Mouse (Mus musculus) frontal cortex, postnatal 10 days (tissue): ENCODE measurements around the gene Ppp4c.
"Not testable (repeated sequence)": the region's sequence is repeated elsewhere in the genome, so short reads cannot be mapped to it uniquely, and the experiment has no call there.

ENCODE experiments used
- DNase-seq, 2 experiments: peaks; one replicate each; pipeline ENCODE4 v3.0.0; 2022; ENCODE audit warnings: low spot score in 2 of 2, mixed read lengths in 1 of 2

The Ppp4c gene

DNA sequence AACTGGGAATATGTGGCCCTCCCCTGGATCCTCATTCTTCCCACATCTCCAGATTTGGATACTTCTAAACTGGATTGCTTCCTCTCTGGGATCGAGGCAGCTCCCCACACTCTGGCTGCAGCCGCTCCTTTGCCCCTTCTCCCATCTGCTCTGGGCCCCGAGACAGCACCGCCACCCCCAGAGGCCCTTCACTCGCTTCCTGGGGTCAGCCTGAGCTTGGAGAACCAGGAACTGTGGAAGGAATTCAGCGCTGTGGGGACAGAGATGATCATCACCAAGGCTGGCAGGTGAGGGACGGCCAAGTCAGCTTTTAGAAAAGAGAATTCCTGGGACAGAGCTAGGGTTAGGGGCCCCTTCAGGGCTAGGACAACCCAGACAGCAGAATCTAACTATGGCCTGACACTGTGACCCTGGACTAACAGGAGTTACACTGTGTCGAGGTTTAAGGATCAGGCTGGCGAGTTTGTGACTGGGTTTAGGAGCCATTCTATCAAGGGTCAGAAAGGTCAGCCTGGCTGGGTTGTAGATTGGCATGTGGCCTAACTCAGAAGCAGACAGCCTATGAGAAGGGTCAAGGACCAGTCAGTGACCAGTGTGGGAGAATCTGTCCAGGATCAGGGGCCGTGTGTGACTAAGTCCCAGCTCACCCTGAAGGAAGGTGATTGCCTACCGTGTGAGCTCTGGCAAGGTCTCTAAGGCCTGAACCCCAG lies 10.5 kb downstream of the Ppp4c start:
- DNase-seq, result no peak

DNA sequence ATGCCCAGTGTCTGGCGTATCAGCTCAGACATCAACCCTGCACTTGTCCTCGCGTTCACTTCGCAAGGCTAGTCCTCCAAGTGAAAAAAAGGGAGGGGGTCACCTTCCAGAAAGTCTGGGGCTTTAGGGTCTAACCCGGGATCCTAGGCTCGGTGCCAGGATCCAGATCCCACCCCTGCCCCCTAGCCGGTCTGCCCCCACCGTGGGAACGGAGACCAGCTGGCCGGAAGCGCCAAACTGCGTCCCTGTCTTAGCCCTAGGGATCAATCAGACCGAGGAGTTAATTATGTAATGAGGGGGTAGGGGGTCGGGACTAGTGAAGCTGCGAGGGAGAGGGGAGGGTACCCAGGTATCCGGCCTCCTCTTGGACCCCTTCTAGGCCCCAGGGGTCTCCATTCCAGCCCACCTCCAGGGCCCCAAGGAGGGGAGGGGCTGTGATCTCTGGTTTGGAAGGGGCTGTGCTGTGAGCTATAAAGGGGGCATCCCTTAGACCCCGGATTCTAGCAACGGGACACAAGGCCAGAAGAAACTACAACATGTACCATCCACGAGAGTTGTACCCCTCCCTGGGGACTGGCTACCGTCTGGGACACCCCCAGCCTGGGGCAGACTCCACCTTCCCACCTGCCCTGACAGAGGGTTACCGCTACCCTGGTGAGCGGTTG lies 11.2 kb downstream of the Ppp4c start, which contains the start of gene Tbx6:
Gene Tbx6 (plus strand): TSS at position 513 of the 665 bp plus-strand sequence.
- peak in 1 of 2 experiments; percentile 27 for DNase-seq

DNA sequence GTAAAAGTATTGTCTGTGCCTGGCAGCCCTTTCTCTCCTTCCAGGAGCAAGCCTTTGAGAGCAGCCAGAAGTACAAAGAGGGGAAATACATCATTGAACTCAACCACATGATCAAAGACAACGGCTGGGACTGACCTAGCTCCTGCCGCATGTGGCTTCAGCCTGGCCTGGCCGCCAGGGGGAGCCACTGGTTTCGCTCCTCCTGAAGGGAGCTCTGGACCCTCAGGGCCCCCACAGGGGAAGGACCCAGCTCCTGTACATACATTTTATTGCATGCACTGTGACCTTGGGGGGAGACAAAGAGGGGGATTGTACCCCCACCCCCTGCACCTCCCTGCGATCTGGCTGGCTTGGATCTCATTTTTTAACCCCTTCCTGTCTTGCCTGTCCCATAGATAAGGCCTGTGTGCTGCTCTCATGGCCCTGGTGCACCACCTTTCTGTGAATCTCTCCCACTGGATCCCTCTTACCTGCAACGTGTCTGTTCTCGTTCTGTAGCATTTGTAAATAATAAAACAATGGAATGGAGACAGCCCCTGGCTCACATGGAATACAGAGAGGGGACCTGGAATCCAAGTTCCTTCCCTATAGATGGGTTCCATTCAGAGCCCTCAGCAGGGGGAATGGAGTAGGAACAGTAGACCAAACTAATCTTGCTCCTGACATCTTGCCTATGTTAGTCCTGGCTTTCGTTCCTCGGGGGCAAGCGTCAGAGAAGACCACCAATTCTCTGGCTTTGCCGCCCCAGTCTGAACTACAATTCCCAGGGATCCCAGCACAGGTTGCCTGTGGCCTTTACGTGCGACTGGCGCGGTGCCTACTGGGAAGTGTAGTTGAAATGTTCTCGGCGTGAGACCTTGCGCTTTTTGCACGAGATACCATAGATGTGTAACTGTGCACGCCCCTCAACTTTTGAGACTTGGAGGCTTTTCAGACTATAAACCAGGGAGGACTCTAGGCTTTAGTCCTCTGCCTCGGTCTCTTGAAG lies 12.0 kb downstream of the Ppp4c start:
- DNase-seq, result peak; percentile 82 to 86

DNA sequence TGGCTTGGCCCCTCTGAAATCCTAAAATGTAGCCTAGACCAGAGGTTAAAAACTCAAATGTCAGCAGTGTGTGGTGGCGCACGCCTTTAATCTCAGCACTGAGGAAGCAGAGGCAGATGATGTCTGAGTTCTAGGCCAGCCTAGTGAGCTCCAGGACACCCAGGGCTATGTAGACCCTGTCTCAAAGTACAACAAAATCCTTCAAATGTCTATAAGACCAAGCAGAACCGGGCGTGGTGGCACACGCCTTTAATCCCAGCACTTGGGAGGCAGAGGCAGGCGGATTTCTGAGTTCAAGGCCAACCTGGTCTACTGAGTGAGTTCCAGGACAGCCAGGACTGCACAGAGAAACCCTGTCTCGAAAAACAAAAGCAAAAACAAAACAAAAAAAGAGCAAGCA lies 13.2 kb downstream of the Ppp4c start:
- not testable (repeated sequence) for DNase-seq

DNA sequence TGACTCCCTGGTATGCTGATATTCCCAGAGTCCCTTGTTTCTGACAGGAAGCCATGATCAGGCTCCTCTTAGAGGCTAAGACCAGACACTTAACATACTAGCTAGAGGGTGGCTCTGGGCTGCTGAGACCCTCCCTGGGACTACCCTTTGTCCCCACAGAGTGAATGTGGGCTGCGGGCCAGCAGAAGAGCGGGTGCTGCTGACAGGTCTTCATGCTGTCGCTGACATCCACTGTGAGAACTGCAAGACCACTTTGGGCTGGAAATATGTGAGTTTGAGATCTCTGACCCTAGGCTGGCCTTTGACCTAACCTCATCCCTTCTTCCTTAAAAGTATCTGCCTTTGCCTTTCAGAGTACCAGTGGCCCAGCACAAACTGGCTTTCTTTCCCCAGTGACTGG lies 14.1 kb downstream of the Ppp4c start:
- DNase-seq, result no peak

DNA sequence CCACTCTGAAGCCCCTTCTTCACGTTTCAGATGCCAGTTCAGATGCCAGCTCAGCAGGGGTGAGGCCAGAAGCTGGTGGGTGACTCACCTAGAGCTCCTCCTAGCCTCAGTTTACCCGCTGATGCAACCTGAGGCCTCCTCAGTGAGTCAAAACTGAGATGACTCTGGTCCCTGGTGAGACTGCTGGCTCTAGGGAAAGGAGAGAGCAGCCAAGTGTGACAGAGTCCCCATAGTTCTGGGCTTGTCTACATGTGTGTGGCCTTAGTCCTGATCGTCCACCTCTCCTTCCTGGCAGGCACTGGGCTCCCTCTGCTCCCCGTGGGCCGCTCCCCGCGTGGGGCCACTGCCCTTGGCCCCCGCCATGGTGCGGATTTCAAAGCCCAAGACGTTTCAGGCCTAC lies 14.8 kb downstream of the Ppp4c start:
- DNase-seq, result no peak

DNA sequence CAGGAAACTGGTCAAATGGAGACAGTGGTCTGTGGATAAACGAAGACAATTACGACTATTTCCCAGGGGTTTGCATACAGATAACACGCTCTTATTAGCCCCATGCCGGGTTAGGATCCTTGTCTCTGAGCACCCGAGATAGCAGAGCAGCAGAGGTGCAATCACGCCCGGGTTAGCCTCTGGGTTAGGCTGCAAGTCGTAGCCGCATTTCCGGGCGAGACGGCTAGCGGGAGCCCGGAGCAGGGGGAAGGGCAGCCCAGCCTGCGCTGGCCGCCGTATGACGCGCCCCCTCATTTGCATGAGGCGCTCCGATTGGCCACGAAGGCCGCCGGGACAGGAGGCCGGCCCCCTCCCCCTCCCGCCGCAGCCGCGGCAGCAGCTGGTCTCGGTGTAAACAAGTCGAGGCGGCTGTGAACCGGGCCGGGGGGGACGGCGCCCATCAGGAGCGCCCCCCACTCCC lies 15.7 kb downstream of the Ppp4c start, which contains the start of gene Ypel3:
Gene Ypel3 (plus strand): TSS at position 358 of the 460 bp plus-strand sequence.
- peak; percentile 94 for DNase-seq

DNA sequence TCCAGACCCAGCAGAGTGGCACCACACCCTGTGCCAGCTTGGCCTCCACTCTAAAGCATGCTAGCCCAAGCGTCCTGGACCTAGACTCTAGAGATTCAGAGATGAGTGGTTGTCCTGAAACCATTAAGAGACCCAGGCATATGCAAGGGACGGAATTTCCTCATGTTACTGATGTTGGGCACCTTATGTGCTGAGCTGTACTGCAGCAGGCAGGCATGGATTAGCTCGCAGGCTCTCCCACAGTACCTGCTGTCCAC lies 16.4 kb downstream of the Ppp4c start:
- no peak for DNase-seq

DNA sequence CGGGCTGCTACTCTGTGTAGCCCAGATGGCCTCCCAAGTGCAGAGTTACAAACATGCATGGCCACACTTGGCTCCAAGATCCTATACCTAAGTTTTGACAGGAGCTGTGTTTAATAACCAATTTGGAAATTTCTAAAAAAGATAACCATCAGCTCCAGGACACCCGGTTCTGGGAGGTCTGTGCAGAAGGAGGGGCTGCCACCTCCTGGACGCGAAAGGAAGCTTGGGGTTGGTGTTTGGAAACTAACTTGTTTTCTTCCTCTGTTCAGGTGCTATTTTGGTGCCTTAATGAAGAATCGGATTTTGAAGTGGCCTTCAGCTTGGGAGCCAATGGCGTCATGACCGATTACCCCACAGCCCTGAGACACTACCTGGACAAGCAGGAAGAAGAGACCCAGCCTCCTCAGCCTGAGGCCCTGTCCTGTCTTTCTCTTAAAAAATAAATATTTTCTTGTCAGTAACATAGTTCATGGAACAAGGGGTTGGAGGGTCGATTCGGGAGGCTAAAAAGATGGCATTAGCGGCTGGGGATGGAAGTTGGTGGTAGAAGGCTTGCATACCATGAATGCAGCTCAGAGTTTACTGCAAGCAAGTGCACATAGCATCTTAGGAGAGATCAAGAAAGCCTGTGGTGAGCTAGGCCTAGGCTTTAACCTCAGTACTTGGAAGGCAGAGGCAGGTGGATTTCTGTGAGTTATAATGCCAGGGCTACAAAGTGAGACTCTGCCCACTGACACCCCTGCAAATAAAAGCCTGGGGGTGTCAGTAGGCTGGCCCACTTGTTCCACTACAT lies 16.9 kb downstream of the Ppp4c start:
- no peak for DNase-seq

DNA sequence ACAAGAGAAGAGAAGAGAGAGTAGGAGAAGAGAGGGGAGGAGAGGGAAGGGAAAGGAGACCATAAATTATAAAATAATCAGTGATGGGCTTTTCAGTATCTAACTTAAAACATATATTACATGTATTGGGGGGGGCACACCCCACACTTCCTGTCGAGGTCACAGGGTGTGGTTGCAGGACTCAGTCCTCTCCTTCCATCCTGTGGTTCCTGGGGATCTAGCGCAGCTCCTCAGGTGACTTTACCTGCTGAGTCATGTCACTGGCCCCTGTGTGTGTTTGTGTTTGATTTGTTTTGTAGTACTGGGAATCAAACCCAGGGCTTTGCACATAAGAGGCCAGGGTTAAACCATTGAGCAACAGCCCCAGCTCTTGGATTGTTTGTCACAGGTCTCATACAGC lies 17.8 kb downstream of the Ppp4c start:
- DNase-seq, result no peak

DNA sequence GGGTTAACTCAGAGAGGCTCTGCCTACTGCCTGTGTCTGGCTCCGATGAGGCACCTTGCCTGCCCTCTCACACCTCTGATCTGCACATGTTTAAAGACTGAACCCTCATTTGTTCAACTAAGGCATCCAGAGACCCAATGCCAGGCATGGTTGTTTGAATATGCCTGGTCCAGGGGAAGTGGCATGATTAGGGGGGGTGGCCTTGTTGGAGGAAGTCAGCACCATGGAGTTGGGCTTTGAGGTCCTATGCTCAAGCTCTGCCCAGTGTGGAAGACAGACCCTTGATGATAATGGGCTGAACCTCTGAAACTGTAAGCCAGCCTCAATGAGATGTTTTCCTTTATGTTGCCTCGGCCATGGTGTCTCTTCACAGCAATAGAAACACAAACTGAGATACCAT lies 18.9 kb downstream of the Ppp4c start:
- no peak for DNase-seq

DNA sequence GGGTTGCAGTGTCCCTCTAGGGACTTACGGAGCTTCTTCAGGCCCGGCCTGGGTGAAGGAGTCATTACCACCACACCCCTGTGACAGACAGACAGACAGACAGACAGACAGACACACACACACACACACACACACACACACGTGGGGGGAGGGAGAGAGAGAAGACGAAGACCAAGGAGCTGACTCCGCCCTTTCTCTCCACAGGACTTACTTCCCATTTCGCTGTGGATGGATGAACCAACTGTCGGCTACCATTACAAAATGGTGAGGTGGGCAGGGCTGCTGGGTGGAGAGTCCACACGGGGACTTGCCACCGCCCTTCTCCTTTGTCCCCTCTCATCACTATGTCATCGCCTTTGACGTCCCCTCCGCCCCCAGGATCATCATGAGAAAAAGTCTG lies 21.5 kb downstream of the Ppp4c start:
- no peak for DNase-seq

DNA sequence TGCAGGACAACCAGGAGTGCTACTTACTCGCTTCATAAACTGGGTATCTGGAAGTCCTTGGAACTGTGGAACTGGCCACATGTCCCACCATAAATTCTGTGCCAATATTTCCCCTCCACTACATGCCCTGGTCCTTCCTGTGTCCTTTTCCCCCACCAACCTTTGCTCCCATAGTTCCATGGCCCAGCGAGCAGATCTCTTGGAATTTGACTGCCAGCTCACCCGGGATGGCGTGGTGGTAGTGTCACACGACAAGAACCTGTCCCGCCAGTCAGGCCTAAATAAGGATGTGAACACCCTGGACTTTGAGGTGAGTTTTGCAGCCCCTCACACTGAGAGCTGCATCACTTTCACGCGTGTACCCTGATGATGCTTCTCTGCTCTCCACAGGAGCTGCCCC lies 25.3 kb downstream of the Ppp4c start:
- no peak for DNase-seq

DNA sequence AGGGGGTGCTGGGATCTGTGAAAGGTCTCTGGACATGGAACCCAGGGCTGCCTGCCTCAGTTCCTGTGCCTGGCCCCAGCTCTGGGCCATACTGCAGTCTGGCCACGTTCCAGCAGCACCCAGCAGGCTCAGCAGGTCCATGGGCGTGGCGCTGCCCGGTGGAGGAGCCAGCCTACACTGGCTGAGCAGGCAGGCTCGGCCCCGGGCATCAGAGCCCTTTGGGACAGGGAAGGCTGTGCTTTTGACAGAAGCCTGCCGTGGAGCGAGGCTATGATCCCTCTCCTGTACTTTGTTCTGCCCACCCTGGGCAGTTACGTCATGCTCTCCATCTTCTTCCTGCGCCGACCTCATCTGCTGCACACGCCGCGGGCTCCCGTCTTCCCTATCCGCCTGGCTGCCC lies 26.1 kb downstream of the Ppp4c start, which contains the start of gene Gdpd3:
Gene Gdpd3 (plus strand): TSS at position 134 of the 400 bp plus-strand sequence.
- no peak for DNase-seq

DNA sequence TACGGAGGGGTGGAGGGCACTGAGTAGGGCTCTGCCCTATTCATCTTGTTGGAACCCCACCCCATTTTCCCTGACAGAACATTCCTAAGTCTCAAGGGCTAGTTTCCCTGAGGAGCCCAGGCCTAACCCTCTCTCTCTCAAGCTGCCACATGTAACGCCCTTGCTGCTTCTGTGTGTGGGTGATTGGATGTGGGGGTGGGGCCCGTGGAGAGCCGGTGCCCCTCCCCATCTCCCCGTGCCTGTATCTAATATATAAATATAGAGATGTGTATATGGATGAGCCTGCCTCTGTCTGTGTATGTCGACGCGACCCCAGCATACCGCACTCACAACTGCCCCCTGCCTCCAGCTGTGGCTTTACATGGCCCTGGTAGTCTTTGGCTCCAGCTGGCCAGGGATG lies 26.8 kb downstream of the Ppp4c start:
- DNase-seq, result no peak

DNA sequence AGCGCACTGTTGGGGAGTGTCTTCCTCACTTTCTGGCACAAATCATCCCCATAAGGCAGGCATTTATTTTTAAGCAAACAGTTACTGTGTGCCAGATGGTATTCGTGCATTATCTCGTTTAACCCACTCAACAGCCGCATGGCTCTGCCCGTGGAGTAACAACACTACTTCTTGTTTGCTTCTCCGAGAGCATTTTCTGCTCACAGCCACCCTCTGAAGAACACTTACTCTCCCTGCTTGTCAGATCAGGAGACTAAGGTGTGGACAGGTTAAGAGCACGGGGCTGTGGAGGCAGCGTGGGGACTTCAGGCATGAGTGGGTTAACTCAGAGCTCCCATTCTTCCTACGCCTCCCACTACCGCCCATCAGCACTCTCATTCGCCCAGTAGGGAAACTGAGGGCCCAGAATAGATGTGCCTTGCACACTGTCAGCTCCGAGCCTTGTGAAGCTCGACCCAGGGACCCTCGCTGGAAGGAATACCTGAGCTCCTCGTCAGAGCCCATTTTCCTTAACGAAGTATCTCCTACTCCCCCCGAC lies 29.8 kb downstream of the Ppp4c start:
- DNase-seq, result no peak

DNA sequence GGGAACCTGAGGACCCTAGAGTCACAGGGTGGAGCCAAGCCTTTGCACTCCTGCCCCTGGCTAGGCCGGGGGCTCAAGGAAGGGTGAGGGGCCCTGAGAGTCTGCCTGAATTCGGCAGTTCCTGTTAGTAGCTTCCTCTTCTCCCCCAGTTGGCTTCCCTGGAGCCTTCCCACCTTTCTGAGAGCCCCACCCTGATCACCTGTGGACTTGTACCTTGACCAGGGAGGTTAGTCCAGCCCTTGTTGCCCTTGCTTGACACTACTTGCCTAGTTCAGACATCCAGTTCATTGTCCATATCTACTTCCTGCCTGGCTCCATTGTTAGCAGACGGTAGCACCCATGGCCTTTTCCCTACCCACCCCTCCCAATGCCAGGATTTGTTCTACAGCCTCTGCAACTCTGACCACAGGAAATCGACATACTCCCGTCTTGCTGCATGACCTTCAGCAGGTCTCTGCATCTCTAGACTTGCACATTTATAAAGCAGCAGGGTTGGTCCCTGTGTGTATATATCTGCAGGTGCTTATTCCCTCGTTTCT lies 30.7 kb downstream of the Ppp4c start:
- DNase-seq, result no peak

DNA sequence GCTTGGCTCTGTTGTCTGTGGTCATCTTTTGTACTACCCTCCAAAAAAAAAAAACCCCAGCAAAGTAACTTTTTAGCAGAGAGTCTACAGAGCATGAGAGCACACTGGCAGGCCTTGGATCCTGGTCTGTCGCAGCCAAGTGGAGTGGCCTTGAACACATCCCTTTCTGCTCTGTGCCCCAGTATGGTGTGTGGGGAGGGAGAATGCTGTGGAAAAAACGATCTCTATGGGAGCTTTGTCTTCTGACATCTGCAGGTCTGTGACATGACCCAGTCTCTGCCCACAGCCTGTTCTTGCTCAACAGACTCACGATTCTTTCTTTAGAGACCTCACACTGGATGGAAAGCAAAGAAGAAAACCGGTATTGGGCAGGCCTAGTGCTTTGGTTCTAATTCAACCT lies 31.3 kb downstream of the Ppp4c start:
- no peak for DNase-seq

DNA sequence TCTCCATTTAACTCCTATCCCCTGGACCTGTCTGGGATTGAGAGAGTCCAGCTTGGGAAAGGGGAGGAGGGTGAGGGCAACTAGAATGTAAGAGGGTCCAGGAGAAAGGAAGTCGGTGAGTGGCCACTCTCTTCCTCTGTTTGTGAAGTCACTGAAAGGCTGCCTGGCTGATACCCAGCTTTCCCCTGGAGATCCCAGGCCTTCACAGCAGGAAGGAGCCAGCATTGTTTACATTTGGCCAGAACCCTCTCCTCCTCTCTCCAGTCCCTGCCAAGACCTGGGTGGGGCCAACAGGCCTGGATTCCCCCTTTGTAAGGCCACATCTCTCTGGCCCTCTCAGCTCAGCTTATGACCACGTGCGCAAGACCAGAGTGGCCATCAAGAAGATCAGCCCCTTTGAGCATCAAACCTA lies 31.9 kb downstream of the Ppp4c start:
- DNase-seq, result peak in 1 of 2 experiments; percentile 50

DNA sequence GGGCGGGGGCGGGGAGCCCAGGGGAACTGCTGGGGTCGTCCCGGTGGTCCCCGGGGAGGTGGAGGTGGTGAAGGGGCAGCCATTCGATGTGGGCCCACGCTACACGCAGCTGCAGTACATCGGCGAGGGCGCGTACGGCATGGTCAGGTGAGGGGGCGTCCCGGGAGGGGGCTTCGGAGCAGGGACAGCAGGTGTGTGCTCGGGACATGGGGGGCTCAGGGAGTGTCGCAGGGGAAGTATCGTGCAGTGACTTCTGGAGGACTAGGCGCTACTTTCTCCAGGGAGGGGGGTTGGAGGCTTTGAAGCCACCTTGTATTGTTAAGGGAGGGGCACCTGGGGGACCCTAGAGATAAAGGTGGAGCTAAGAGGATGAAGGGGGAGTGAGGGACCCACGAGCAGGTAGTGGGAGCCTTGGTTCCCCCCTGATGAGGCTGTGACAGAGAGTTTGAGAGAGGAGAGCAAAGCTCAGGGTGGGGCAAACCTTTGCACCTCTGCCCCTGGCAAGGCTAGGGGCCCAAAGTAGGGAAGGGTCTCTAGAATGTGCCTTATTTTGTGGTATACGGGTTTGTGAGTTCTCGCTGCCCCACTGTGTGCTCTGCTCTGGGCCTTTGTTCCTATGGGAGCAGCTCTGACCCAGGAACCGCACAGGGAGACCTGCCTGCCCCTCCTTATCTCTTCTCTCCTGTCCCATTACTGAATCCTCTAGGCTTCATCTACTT lies 32.5 kb downstream of the Ppp4c start:
- DNase-seq, result no peak
